Mouse (Mus musculus) liver, embryonic 13.5 days (tissue): ENCODE results near the gene Gm44596. TPM values are rescaled to one million over a fixed set of nuclear protein-coding genes. Genes with fewer than 3 reads are reported as not detected.

ENCODE experiments used
- ATAC-seq: fragments of 200-750 bp; cut with Nextera tagmentation; 2 replicates; pipeline ENCODE4 v1.8.0; 2017; ENCODE audit warnings: low read depth, mild to moderate bottlenecking, moderate number of reproducible peaks, moderate library complexity
- DNase-seq: peaks from one replicate; pipeline ENCODE4 v3.0.0; 2022
- H3K27ac ChIP-seq: fragments of 300-500 bp; sonication (generic); 2 replicates; pipeline ENCODE4 v1.5.1; 2015; ENCODE audit warnings: moderate library complexity, mild to moderate bottlenecking, inconsistent platforms
- H3K27me3 ChIP-seq: fragments of 300-500 bp; sonication (generic); 2 replicates; pipeline ENCODE4 v1.6.1; 2015; ENCODE audit warnings: mild to moderate bottlenecking, inconsistent platforms
- H3K36me3 ChIP-seq: fragments of 300-500 bp; sonication (generic); 2 replicates; pipeline ENCODE4 v1.6.1; 2015; ENCODE audit warnings: mild to moderate bottlenecking, inconsistent platforms
- H3K4me1 ChIP-seq: fragments of 300-500 bp; sonication (generic); replicated peaks from 2 replicates; pipeline ENCODE4 v1.6.1; 2015; ENCODE audit warnings: inconsistent platforms
- H3K4me2 ChIP-seq: fragments of 300-500 bp; sonication (generic); 2 replicates; pipeline ENCODE4 v1.6.1; 2015; ENCODE audit warnings: inconsistent platforms, mild to moderate bottlenecking, moderate library complexity
- H3K4me3 ChIP-seq: fragments of 300-500 bp; sonication (generic); replicated peaks from 2 replicates; pipeline ENCODE4 v1.5.1; 2015; ENCODE audit warnings: mild to moderate bottlenecking, inconsistent platforms
- H3K9ac ChIP-seq: fragments of 300-500 bp; sonication (generic); 2 replicates; pipeline ENCODE4 v1.6.1; 2015; ENCODE audit warnings: mild to moderate bottlenecking, inconsistent platforms
- H3K9me3 ChIP-seq: fragments of 300-500 bp; sonication (generic); replicated peaks from 2 replicates; pipeline ENCODE4 v1.6.1; 2016; ENCODE audit warnings: inconsistent platforms
- WGBS: fragments of 180-500 bp; shearing (Covaris S2); methylation state at CpG from one replicate; pipeline ENCODE4 v1.1.7; 2015; ENCODE audit not compliant: insufficient replicate concordance; 5-methylcytosine and 5-hydroxymethylcytosine counted together
- polyA plus RNA-seq: library from polyadenylated mRNA; unstranded; fragments of >200 nt; fragmentation: Nextera tagmentation; extraction: Ambion mirVana; gene quantifications from 2 replicates; pipeline ENCODE4 v1.2.1, GENCODE M21; 2015

Gm44596 gene
- polyA plus RNA-seq, result not detected in 2 replicates

DNA sequence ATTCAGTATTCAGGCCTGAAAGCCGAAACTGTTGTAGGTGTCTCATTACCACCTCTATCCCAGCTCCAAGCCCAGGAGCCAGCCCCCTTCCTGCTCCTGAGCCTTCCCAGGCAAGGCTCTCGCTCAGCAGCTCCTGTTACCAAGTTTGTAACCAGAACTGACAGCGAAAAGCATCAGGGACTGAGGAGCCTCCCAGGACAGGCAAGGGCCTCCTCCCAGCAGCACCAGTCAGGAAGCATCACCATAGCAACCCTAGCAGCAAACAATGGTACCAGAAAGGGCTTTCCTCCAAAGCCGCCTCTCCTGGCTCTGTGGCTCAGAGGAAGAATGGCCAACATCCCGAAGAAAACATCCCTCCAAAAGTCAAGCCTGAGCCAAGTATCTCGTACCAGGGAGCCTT lies at the start of gene Gm44596, which contains the start of gene Tex52:
Gene Gm44596 (plus strand): TSS at position 312 of the 400 bp plus-strand sequence.
Gene Tex52 (plus strand): TSS at position 265 of the 400 bp plus-strand sequence.
- no peaks in the 10 kb centered on the region for H3K27me3 ChIP-seq
- DNase-seq (no peak), ATAC-seq (no peak)
- no peak within 1 kb of the TSS for H3K4me3 ChIP-seq
- no peak within 1 kb of the TSS for H3K9ac ChIP-seq
- WGBS, result 77% methylated on average over 6 of the region's 6 CpGs
- no peak within 1 kb of the TSS for H3K4me2 ChIP-seq
- H3K4me1 ChIP-seq, result no peaks in the 10 kb centered on the region
- H3K9me3 ChIP-seq, result no peaks in the 10 kb centered on the region
- H3K36me3 ChIP-seq, result peaks cover 58% of the 10 kb centered on the region
- H3K27ac ChIP-seq, result no peak within 1 kb of the TSS

GRCm38 (mm10) chr6:128334397-128335124 lies 40.7 kb upstream of the Gm44596 start:
- 24% methylated on average over 12 of the region's 12 CpGs for WGBS
- Histone ChIP-seq H3K9me3 (no peaks in the 10 kb centered on the region), H3K36me3 (peaks cover 10% of the 10 kb centered on the region), H3K9ac (no peak overlapping the region), H3K4me2 (no peak overlapping the region), H3K27ac (no peak overlapping the region), H3K4me3 (no peak overlapping the region), H3K4me1 (peaks cover 24% of the 10 kb centered on the region), H3K27me3 (no peaks in the 10 kb centered on the region)
- ATAC-seq (peak; percentile 52; the same call in 1 of the 2 replicates), DNase-seq (peak; percentile 18)

DNA sequence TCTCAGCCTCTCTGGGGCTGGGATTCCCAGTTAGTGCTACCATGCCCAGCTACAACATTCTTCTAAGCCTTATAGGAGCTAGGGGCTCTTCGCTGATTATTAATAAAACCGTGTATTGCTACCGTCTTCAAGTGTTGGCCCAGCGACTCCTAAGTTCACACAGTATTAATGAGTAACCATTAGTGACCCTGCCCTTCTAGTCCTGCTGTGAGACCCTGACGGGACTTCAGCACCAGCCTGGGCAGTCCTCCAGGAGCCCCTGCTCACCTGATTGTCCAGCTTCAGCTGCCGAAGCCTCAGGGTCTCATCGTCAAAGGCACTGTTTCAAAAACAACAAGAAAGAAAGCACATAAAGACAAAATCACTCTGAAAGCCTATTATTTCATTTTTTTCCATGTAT lies 37.8 kb upstream of the Gm44596 start:
- Histone ChIP-seq H3K9me3 (no peaks in the 10 kb centered on the region), H3K27ac (no peak overlapping the region), H3K27me3 (no peaks in the 10 kb centered on the region), H3K4me1 (peaks cover 26% of the 10 kb centered on the region), H3K9ac (no peak overlapping the region), H3K4me3 (no peak overlapping the region), H3K36me3 (no peaks in the 10 kb centered on the region), H3K4me2 (no peak overlapping the region)
- WGBS, result 73% methylated on average over 7 of the region's 7 CpGs
- no peak for DNase-seq
- ATAC-seq, result no peak

GRCm38 (mm10) chr6:128338876-128339275 lies 36.4 kb upstream of the Gm44596 start:
- no peak overlapping the region for H3K27ac ChIP-seq
- no peak for ATAC-seq
- no peak overlapping the region for H3K4me2 ChIP-seq
- no peaks in the 10 kb centered on the region for H3K9me3 ChIP-seq
- no peak overlapping the region for H3K9ac ChIP-seq
- no peaks in the 10 kb centered on the region for H3K36me3 ChIP-seq
- no peaks in the 10 kb centered on the region for H3K27me3 ChIP-seq
- no peak overlapping the region for H3K4me3 ChIP-seq
- DNase-seq, result no peak
- WGBS, result 55% methylated on average over 5 of the region's 5 CpGs
- H3K4me1 ChIP-seq, result peaks cover 21% of the 10 kb centered on the region

DNA sequence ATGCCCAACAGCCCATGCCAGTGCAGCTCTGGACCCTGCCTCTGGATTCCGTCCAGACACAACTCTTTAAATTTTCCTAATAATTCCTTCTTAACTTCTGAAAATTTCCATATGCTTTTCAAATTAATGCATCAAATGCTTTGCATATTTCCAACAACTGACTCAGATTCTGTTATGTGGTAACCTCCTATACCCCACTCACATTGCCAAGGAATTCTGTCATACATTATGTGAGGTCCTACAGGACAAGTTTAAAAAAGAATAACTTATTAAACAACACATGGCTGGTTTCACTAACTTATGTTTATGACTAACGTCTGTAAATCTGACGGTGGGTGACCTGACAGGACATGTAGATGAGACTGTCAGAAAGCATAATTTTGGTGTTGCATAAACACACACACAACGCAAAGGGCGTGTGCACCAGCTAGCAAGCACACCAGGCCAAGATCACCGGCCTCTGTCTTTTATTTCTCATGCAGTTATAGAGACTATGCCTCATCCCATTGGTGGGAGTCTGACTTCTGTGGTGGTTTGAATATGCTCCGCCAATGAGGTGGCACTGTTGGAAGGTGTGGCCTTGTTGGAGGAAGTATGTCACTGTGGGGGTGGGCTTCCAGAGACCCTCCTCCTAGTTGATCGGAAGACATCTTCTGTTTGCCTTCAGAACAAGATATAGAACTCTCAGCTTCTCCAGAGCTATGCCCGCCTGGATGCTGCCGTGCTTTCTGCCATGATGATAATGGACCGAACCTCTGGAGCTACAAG lies 33.2 kb upstream of the Gm44596 start:
- Histone ChIP-seq H3K36me3 (no peaks in the 10 kb centered on the region), H3K4me2 (no peak overlapping the region), H3K27me3 (no peaks in the 10 kb centered on the region), H3K27ac (no peak overlapping the region), H3K4me1 (peaks cover 12% of the 10 kb centered on the region), H3K9ac (no peak overlapping the region), H3K9me3 (no peaks in the 10 kb centered on the region), H3K4me3 (no peak overlapping the region)
- WGBS, result 76% methylated on average over 11 of the region's 11 CpGs
- DNase-seq (no peak), ATAC-seq (no peak)

GRCm38 (mm10) chr6:128345623-128346022 lies 29.7 kb upstream of the Gm44596 start:
- H3K27me3 ChIP-seq, result no peaks in the 10 kb centered on the region
- WGBS, result 15% methylated on average over 10 of the region's 10 CpGs

DNA sequence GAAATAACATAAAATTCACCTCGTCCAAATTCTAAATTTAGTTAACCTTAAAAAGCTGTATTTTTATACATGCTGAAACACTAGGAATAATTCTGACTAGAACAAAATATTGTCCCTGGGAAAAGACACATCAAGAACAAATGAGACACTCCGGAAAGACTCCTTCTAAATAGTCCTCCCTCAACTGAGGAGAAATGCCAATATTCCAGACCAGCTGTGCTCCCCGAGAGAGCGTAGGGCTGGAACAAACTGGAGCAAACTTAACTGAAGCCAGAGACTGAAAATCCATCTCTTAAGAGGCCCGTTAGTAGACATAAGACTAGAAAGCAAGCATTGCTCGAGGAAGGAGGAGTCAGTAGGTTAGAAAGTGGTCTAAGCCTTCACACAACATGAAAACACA lies 28.5 kb upstream of the Gm44596 start:
- no peak for ATAC-seq
- Histone ChIP-seq H3K9me3 (no peaks in the 10 kb centered on the region), H3K4me2 (no peak overlapping the region), H3K27me3 (no peaks in the 10 kb centered on the region), H3K27ac (no peak overlapping the region), H3K4me3 (no peak overlapping the region), H3K36me3 (peaks cover 7% of the 10 kb centered on the region), H3K9ac (no peak overlapping the region), H3K4me1 (peaks cover 4% of the 10 kb centered on the region; the same call in 1 of the 2 replicates)
- 70% methylated on average over 6 of the region's 6 CpGs for WGBS
- no peak for DNase-seq

More at GRCm38 (mm10) chr6:128345623-128346022, 29.7 kb upstream of the Gm44596 start:
- no peak overlapping the region for H3K4me3 ChIP-seq
- no peak overlapping the region for H3K27ac ChIP-seq
- peaks cover 2% of the 10 kb centered on the region for H3K36me3 ChIP-seq
- no peak overlapping the region for H3K9ac ChIP-seq
- H3K4me1 ChIP-seq, result peaks cover 4% of the 10 kb centered on the region; the same call in 1 of the 2 replicates
- no peak for ATAC-seq
- DNase-seq, result no peak
- H3K4me2 ChIP-seq, result no peak overlapping the region
- no peaks in the 10 kb centered on the region for H3K9me3 ChIP-seq

GRCm38 (mm10) chr6:128349711-128350110 lies 25.6 kb upstream of the Gm44596 start:
- H3K27me3 ChIP-seq, result no peaks in the 10 kb centered on the region
- H3K9me3 ChIP-seq, result no peaks in the 10 kb centered on the region
- H3K9ac ChIP-seq, result no peak overlapping the region
- ATAC-seq, result no peak
- H3K27ac ChIP-seq, result no peak overlapping the region
- no peak overlapping the region for H3K4me2 ChIP-seq
- H3K4me3 ChIP-seq, result no peak overlapping the region
- peaks cover 6% of the 10 kb centered on the region for H3K4me1 ChIP-seq
- no peak for DNase-seq
- H3K36me3 ChIP-seq, result peaks cover 7% of the 10 kb centered on the region
- 47% methylated on average over 7 of the region's 7 CpGs for WGBS

DNA sequence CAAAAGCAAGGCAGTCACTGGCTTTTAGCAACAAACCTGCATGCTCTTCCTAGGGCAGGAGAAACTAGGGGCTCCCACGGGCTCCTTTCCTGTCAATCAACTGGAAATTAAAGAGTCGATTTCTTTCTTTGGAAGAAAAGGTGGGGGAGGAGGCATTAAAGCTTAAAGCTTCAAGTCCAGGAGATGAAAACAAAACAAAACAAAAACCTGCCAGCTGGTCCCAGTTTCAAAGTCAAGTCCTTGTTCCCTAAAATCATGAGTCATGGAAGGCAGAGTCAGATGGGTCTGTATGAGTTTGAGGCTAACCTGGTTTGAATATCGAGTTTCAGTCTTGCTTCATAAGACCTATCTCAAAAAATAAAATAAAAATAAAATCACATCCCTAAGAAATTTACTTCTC lies 21.2 kb upstream of the Gm44596 start:
- H3K4me1 ChIP-seq, result peaks cover 20% of the 10 kb centered on the region
- WGBS, result 62% methylated on average over 3 of the region's 3 CpGs
- no peak for ATAC-seq

GRCm38 (mm10) chr6:128355201-128355681 lies 20.1 kb upstream of the Gm44596 start:
- Histone ChIP-seq H3K27ac (no peak overlapping the region), H3K4me3 (peak overlapping the region; percentile 72), H3K4me2 (peak overlapping the region; percentile 94), H3K4me1 (peaks cover 31% of the 10 kb centered on the region), H3K27me3 (peaks cover 8% of the 10 kb centered on the region; the same call in 1 of the 2 replicates), H3K9me3 (no peaks in the 10 kb centered on the region), H3K36me3 (peaks cover 42% of the 10 kb centered on the region), H3K9ac (peak overlapping the region; percentile 76)
- ATAC-seq, result peak; percentile 58
- WGBS, result under 1% methylated on average over 28 of the region's 28 CpGs
- DNase-seq, result no peak

More for the DNA sequence above, 21.2 kb upstream of the Gm44596 start:
- H3K9ac ChIP-seq, result no peak overlapping the region
- peaks cover 8% of the 10 kb centered on the region; the same call in 1 of the 2 replicates for H3K27me3 ChIP-seq
- no peak overlapping the region for H3K27ac ChIP-seq
- no peaks in the 10 kb centered on the region for H3K9me3 ChIP-seq
- no peak overlapping the region for H3K4me3 ChIP-seq
- H3K4me2 ChIP-seq, result no peak overlapping the region
- DNase-seq, result no peak
- H3K36me3 ChIP-seq, result peaks cover 34% of the 10 kb centered on the region

DNA sequence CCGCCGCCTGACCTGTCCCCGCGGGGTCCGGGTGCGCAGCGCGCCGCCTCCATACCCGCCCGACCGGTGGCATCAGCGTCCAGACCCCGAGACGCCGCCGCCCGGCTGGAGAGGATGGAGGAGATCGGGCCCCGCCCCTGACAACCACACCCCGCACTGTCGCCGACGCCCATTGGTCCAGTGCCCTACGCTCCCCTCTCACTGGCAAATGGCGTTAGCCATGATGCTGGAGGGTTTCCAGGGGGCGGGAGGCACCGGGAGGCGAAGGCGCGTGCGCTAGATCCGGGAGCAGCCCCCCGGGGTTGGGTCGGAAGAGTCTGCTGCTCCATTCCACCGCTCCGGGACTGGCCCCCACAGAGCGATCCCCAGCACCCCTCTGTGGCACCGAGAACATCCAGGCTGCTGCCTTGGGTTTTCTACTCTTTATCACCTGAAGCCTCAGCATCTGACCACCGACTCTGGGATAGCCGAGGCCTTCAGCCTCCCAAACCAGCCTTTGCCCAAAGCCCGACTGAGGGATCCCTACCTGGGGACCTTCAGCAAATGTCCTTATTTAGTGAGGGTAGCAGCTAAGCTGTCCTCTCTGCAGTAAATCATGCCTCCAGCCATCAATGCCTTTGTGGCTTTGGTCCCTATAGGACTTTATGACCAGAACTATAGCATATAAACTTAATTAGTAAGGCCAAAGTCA lies 19.4 kb upstream of the Gm44596 start, which contains the start of gene Tulp3:
Gene Tulp3 (minus strand): TSS at position 126 of the 691 bp plus-strand sequence.
- Histone ChIP-seq H3K9me3 (no peaks in the 10 kb centered on the region), H3K36me3 (peaks cover 41% of the 10 kb centered on the region), H3K4me1 (peaks cover 38% of the 10 kb centered on the region), H3K27ac (no peak within 1 kb of the TSS), H3K9ac (peak within 1 kb of the TSS; percentile 76), H3K4me3 (peak within 1 kb of the TSS; percentile 72), H3K4me2 (peak within 1 kb of the TSS; percentile 94), H3K27me3 (peaks cover 8% of the 10 kb centered on the region; the same call in 1 of the 2 replicates)
- ATAC-seq (peak; percentile 99), DNase-seq (peak; percentile 86)
- WGBS, result under 1% methylated on average over 42 of the region's 42 CpGs
